Mouse (Mus musculus): Measurements from ENCODE around the gene Epn1.

GRCm38 (mm10) chr7:5125078-5125477 is 45.0 kb downstream of the Epn1 start:
- TF ChIP-seq CTCF (IDR thresholded peaks at IDR 0.05; ENCODE audit: control insufficient read depth, insufficient read depth, low read length) (no peak), POLR2A (IDR thresholded peaks at IDR 0.05; ENCODE audit: borderline replicate concordance, control insufficient read depth, low read depth, low read length) (no peak)
